Mouse (Mus musculus) bone marrow, adult 2 months (tissue): Measurements from ENCODE around the gene BC030870. TPM values are rescaled to one million over a fixed set of nuclear protein-coding genes. Genes with fewer than 3 reads are reported as not detected.

Source experiments
- H3K27ac ChIP-seq: fragments of 200-500 bp; 2 replicates; pipeline ENCODE4 v1.5.1; 2012; ENCODE audit warnings: low read depth, mild to moderate bottlenecking, control low read depth, inconsistent platforms, low read length; ENCODE audit not compliant: control insufficient read depth, poor library complexity, insufficient read depth
- H3K4me1 ChIP-seq: fragments of 200-500 bp; 2 replicates; pipeline ENCODE4 v1.6.1; 2011; ENCODE audit warnings: low read length; ENCODE audit not compliant: control insufficient read depth, insufficient read depth
- H3K4me3 ChIP-seq: fragments of 200-500 bp; replicated peaks from 2 replicates; pipeline ENCODE3; 2011; ENCODE audit warnings: mild to moderate bottlenecking, low read depth, low read length, control low read depth; ENCODE audit not compliant: control insufficient read depth
- CTCF ChIP-seq: fragments of 200-500 bp; IDR thresholded peaks from 2 replicates; pipeline ENCODE4 v1.5.1; 2011; ENCODE audit warnings: low read length, control low read depth; ENCODE audit not compliant: control insufficient read depth, insufficient read depth
- POLR2A ChIP-seq: fragments of 200-500 bp; IDR thresholded peaks from 2 replicates; pipeline ENCODE4 v1.6.1; 2011; ENCODE audit warnings: low read depth, mild to moderate bottlenecking, control low read depth, low read length, borderline replicate concordance; ENCODE audit not compliant: control insufficient read depth
- WGBS: fragments of 180-500 bp; shearing (Covaris S2); methylation state at CpG from one replicate; pipeline ENCODE4 v1.1.7; 2018; 5-methylcytosine and 5-hydroxymethylcytosine counted together
- polyA plus RNA-seq: library from polyadenylated mRNA; stranded (reverse); fragments of >200 nt; gene quantifications from 2 replicates; pipeline ENCODE4 v1.2.4, GENCODE M21; 2011; ENCODE audit warnings: low replicate concordance; ENCODE audit not compliant: missing spikeins, insufficient read depth, insufficient read length

The BC030870 gene
- polyA plus RNA-seq, 1 experiment, result not detected

DNA sequence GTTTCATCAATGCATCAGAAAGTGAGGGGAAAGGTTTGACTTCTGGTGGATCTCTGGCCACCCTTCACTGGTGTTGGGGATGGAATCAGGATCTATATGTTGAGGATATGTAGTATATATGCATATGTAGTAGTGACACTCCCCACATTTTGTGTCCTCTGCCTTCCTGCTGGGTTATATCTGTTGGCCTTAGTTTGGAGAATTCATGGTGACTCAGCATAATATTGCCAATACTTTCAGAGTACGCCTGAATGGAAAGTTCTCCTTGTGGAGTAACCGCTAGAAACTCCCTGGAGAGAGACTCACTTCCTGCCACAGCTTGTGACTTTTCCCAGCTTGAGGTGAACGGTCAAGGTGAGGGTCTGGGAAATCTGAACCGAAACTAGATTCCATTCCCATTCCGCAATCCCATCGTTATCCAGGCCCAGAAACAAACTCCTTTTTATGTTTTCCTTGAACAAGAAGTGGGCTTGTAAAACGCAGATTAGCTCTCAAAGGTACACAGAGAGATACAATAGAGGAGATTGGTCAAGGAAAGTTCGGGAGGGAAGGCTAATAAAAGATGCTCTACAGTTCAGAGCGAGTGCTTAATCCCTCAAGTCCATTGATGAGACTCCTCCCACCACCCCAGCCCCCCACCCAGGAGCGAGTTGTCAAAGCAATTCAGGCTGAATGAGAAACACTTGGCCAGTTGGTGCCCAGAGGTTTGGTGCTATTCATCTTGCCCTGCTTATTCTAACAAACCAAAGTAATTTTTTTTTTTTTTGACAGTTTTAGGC, 61.5 kb downstream of the BC030870 start:
- TF ChIP-seq POLR2A (no peak), CTCF (no peak)
- Histone ChIP-seq H3K4me3 (no peak overlapping the region), H3K27ac (no peak overlapping the region), H3K4me1 (no peaks in the 10 kb centered on the region)
- WGBS, result 58% methylated on average over 10 of the region's 10 CpGs

DNA sequence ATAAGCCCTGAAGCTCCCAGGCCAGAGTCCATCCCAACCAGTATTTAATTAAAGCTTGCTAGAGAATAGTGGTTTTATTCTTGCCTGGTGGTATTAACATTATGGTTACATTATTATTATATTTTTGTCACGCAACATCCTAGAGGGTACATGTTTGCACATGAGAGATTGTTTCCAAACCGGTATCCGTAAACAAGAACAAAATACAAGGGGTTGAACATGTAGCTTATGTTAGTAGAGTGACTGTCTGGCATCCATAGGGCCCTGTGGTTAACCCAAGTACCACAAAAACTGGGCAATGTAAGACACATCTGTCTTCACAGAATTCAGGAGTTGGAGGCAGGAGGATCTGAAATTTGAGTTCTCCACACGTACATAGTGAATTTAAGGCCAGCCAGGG, 62.3 kb downstream of the BC030870 start:
- H3K27ac ChIP-seq, result no peak overlapping the region
- 84% methylated on average over 4 of the region's 4 CpGs for WGBS
- no peak for TF ChIP-seq POLR2A
- TF ChIP-seq CTCF, result no peak
- H3K4me3 ChIP-seq, result no peak overlapping the region
- no peaks in the 10 kb centered on the region for H3K4me1 ChIP-seq

DNA sequence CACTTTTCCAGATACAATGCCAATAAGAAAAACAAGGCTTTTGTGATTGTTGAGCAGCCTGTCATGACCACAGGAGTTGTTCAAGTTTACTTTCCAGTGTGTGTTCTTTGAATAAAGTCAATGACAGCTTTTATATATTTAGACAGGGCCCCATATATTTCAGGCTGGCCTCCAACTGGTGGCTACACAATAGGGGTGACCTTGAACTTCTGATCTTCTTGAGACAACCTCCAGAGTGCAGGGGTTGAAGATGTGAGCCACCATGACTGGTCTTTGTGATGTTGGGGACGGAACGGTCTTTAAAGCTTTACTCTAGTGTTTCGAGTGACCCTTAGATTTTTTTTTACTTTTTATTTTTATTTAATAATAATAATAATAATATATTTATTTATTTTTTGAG, 63.7 kb downstream of the BC030870 start:
- H3K27ac ChIP-seq, result no peak overlapping the region
- H3K4me1 ChIP-seq, result no peaks in the 10 kb centered on the region
- 87% methylated on average over 3 of the region's 3 CpGs for WGBS
- TF ChIP-seq POLR2A (no peak), CTCF (no peak)
- no peak overlapping the region for H3K4me3 ChIP-seq

DNA sequence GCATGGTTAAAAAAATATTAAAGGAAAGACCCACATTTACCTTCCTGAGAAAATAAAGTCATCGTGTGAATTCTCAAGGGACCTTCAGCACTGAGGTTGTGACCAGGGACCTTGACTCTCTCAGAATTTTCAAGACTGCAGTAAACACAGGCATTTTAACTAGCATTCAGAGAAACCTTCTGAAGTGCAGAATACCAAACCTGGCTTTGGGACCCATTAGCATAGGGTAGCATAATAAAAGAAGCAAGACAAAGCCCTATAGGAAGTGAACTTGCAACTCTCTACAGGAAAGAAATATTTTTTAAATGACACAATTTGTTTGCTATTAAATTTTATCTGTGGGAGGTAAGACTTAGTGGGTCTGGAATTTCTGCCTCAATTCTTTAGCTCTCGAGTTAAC, 65.3 kb downstream of the BC030870 start:
- Histone ChIP-seq H3K4me3 (no peak overlapping the region), H3K4me1 (no peaks in the 10 kb centered on the region), H3K27ac (no peak overlapping the region)
- TF ChIP-seq POLR2A (no peak), CTCF (no peak)
- WGBS, result 50% methylated on average over 2 of the region's 2 CpGs

DNA sequence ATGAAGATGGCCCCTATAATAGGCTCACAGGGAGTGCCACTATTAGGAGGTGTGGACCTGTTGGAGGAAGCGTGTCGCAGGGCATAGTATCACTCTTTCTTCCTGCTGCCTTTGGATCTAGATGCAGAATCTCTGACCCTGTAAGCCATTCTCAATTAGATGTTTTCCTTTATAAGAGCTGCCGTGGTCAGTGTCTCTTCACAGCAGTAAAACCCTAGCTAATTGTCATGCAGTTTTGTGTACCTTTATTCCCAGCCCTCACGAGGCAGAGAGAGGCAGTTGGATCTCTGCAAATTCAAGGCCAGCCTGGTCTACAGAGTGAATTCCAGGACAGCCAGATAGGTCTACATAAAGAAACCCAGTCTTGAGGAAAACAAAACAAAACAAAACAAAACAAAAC, 67.2 kb downstream of the BC030870 start:
- H3K27ac ChIP-seq, result no peak overlapping the region
- no peak overlapping the region for H3K4me3 ChIP-seq
- H3K4me1 ChIP-seq, result no peaks in the 10 kb centered on the region
- TF ChIP-seq POLR2A, result no peak
- TF ChIP-seq CTCF, result no peak
- WGBS, result 77% methylated on average over 4 of the region's 4 CpGs

DNA sequence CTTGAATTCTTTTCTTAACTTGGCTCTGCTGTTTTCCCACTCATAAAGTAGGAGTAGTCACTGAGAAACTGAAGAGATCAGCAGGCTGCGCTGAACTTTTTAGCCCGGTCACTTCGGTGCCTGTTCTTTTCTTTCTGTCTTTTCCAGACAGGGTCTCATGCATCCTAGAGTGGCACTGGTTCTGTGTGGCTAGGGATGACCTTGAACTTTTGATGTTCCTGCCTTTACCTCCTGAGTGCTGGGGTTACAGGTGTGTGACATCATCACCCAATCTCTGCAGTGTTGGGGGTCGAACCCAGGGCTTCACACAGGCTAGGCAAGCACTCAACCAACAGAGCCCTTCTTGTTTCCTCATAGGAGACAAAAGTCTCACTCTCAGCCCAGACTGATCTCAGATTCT, 72.6 kb downstream of the BC030870 start:
- no peak for TF ChIP-seq CTCF
- TF ChIP-seq POLR2A, result no peak
- 83% methylated on average over 4 of the region's 4 CpGs for WGBS
- no peak overlapping the region for H3K27ac ChIP-seq
- no peak overlapping the region for H3K4me3 ChIP-seq
- no peaks in the 10 kb centered on the region for H3K4me1 ChIP-seq

DNA sequence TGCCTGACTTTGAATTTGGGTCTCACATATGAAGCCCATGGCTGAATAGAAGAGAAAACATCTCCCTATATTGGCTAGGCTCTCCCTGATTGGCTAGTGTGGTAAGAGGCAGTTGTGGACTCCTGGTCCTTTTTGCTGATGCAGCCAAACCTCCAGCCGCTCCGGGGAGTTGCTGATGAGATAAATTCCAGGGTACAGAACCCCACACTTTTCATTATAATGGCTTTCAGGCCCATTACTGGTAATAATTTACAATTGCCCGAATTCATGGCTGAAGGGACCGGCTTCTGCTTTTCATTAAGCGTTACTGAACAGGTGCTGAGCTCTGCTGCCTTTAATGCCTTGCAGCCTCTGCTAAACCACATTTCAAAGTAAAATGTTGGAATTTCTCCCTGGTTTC, 75.4 kb downstream of the BC030870 start:
- no peak overlapping the region for H3K27ac ChIP-seq
- H3K4me1 ChIP-seq, result no peaks in the 10 kb centered on the region
- TF ChIP-seq CTCF (no peak), POLR2A (no peak)
- no peak overlapping the region for H3K4me3 ChIP-seq
- 68% methylated on average over 5 of the region's 5 CpGs for WGBS

DNA sequence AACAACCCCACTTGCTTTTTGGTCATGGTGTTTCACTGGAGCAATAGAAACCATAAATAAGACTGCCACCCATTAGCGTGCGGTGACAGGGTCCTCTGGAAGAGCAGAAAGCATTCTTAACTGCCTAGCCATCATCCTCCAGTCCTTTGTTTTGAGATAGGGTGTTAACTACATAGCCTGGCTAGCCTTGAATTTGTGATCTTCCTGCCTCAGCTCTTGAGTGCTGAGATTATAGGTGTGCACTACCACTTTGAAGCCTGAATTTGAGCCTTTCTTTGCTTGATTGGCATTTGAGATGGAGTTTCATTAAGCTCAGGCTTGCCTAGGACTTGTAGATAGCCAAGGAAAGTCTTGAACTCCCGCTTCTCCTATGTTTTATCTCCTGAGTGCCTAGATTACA, 75.8 kb downstream of the BC030870 start:
- Histone ChIP-seq H3K27ac (no peak overlapping the region), H3K4me3 (no peak overlapping the region), H3K4me1 (no peaks in the 10 kb centered on the region)
- no peak for TF ChIP-seq POLR2A
- 77% methylated on average over 3 of the region's 3 CpGs for whole genome bisulfite sequencing

DNA sequence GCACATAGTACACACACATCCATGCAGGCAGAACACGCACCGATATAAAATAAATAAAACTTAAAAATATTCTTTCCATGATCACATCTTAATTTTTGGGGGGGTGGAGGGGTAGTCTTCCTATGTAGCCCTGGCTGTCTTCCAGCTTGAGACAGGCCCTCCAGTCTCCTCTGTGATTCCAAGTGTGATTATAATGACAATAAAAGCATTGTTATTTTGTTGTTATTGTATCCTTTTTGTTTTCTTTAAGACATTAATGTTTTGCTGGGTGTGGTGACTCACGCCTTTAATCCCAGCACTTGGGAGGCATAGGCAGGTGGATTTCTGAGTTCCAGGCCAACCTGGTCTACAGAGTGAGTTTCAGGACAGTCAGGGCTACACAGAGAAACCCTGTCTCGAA, 81.6 kb downstream of the BC030870 start:
- no peak for TF ChIP-seq CTCF
- TF ChIP-seq POLR2A, result no peak
- WGBS, result 74% methylated on average over 4 of the region's 4 CpGs
- no peak overlapping the region for H3K27ac ChIP-seq

More for the DNA sequence above, 81.6 kb downstream of the BC030870 start:
- no peak overlapping the region for H3K4me3 ChIP-seq
- no peaks in the 10 kb centered on the region for H3K4me1 ChIP-seq
